Comparison of ENCODE assay signal across 8 mouse cellular contexts in the genomic region with DNA sequence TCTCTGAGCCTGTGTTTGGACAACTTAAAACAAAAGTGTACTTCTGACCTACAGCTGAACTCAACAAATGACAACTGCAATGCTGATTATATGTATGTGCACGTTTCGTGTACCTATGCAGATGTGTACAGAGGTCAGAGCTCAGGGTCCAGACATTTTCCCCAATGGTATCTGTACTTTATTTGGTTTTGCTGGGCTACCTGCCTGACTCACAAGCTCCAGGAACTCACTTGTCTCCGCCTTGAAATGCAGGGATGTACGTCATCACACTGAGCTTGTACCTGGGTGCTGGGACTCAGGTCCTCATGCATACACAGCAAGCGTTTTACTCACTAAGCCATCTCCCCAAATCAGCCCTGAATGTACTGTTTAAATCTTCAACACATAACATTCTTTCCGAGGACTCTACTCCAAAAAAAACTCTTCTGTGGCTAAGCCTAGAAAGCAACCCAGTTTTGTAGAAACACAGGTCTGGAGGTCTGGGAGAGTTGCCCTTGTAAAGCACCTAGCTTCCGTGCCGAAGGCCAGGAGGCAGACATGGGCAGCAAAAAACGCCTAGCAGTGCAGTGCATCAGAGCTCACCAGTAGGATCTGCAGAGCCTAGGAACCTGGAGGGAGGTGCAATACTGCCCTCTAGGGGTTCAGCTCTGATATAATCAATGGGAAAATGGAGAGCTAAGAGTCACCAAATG. TPM values are rescaled to one million over a fixed set of nuclear protein-coding genes. Genes with fewer than 3 reads are reported as not detected.
DNase-seq lines count a peak whose midpoint lies in the region; ATAC-seq and TF ChIP-seq lines count a peak whose summit lies in the region.

No protein-coding gene starts in this region.

- H3K27ac ChIP-seq in bone marrow, adult 2 months (ENCODE audit: control insufficient read depth, insufficient read depth, low read depth, low read length, poor library complexity) = no peak overlapping the region
- H3K27ac ChIP-seq in embryonic fibroblast, embryonic 13.5 days (ENCODE audit: insufficient read depth, low read length) = no peak overlapping the region
- H3K27ac ChIP-seq in hindbrain, embryonic 12.5 days = no peak overlapping the region
- H3K27ac ChIP-seq in lung, embryonic 15.5 days = no peak overlapping the region

- peaks cover 32% of the 10 kb centered on the region for H3K36me3 ChIP-seq in hindbrain, embryonic 12.5 days
- H3K36me3 ChIP-seq in lung, embryonic 15.5 days = peaks cover 49% of the 10 kb centered on the region

- H3K9ac ChIP-seq in hindbrain, embryonic 12.5 days = no peak overlapping the region
- H3K9ac ChIP-seq in lung, embryonic 15.5 days = no peak overlapping the region

- TF ChIP-seq CTCF in bone marrow, adult 2 months (IDR thresholded peaks at IDR 0.05; ENCODE audit: control insufficient read depth, insufficient read depth, low read length) = peak; percentile 61
- peak; percentile 45; the same call in 1 of the 2 replicates for TF ChIP-seq CTCF in embryonic fibroblast, embryonic 13.5 days (IDR thresholded peaks at IDR 0.05; ENCODE audit: borderline replicate concordance, insufficient read depth, low read length)

- ATAC-seq in hindbrain, embryonic 12.5 days (ENCODE audit: low FRiP score) = peak; percentile 65
- peak; percentile 43; the same call in 1 of the 2 replicates for ATAC-seq in lung, embryonic 15.5 days (ENCODE audit: borderline replicate concordance, extremely low read depth, low FRiP score, low TSS enrichment)

- no peak overlapping the region for H3K4me2 ChIP-seq in hindbrain, embryonic 12.5 days (replicated peaks)
- H3K4me2 ChIP-seq in lung, embryonic 15.5 days = no peak overlapping the region

- TF ChIP-seq POLR2A in bone marrow, adult 2 months (IDR thresholded peaks at IDR 0.05; ENCODE audit: borderline replicate concordance, control insufficient read depth, low read depth, low read length) = no peak
- TF ChIP-seq POLR2A in embryonic fibroblast, embryonic 13.5 days (IDR thresholded peaks at IDR 0.05; ENCODE audit: low read depth, low read length) = no peak

- WGBS in bone marrow, adult 2 months = 72% methylated on average over 9 of the region's 9 CpGs
- WGBS in hindbrain, embryonic 12.5 days = 71% methylated on average over 9 of the region's 9 CpGs
- WGBS in lung, embryonic 15.5 days = 70% methylated on average over 9 of the region's 9 CpGs

- no peaks in the 10 kb centered on the region for H3K9me3 ChIP-seq in hindbrain, embryonic 12.5 days (replicated peaks)
- no peaks in the 10 kb centered on the region for H3K9me3 ChIP-seq in lung, embryonic 15.5 days

- no peaks in the 10 kb centered on the region for H3K27me3 ChIP-seq in hindbrain, embryonic 12.5 days
- no peaks in the 10 kb centered on the region for H3K27me3 ChIP-seq in lung, embryonic 15.5 days

- no peaks in the 10 kb centered on the region for H3K4me1 ChIP-seq in bone marrow, adult 2 months (ENCODE audit: control insufficient read depth, insufficient read depth, low read length)
- no peaks in the 10 kb centered on the region for H3K4me1 ChIP-seq in embryonic fibroblast, embryonic 13.5 days (ENCODE audit: control insufficient read depth, insufficient read depth, low read length)
- H3K4me1 ChIP-seq in hindbrain, embryonic 12.5 days = no peaks in the 10 kb centered on the region
- H3K4me1 ChIP-seq in lung, embryonic 15.5 days = no peaks in the 10 kb centered on the region

- H3K4me3 ChIP-seq in bone marrow, adult 2 months (replicated peaks; ENCODE audit: control insufficient read depth, low read depth, low read length) = no peak overlapping the region
- no peak overlapping the region for H3K4me3 ChIP-seq in embryonic fibroblast, embryonic 13.5 days (ENCODE audit: insufficient read depth, low read length)
- no peak overlapping the region for H3K4me3 ChIP-seq in hindbrain, embryonic 12.5 days
- H3K4me3 ChIP-seq in lung, embryonic 15.5 days = no peak overlapping the region

- DNase-seq in ES-CJ7 (ENCODE audit: low read depth, low spot score) = peak; percentile 71
- peak; percentile 63 for DNase-seq in layer of hippocampus, adult 9-10 months (ENCODE audit: low spot score)
- DNase-seq in retina, adult 2 months (ENCODE audit: low read depth, low spot score) = peak; percentile 26
- DNase-seq in urinary bladder, postnatal 4 days (ENCODE audit: low spot score in 2 of 2) = peak; percentile 24 to 59

RNA-seq across cellular contexts. Expression of a gene that starts 54.4 kb away (rescaled TPM):
- polyA plus RNA-seq in bone marrow, adult 2 months (2011; ENCODE audit: insufficient read depth, insufficient read length, low replicate concordance, missing spikeins) = 10.3 and 13.3 TPM in 2 replicates
- polyA plus RNA-seq in embryonic fibroblast, embryonic 13.5 days (2011; ENCODE audit: insufficient read length, low read depth, missing spikeins) = 23.8 and 33.3 TPM in 2 replicates
- 24.2 and 30.4 TPM in 2 replicates for polyA plus RNA-seq in hindbrain, embryonic 12.5 days (2016; fragmentation: Nextera tagmentation; extraction: Ambion mirVana)
- 18.8 and 19.5 TPM in 2 replicates for polyA plus RNA-seq in lung, embryonic 15.5 days (2015; fragmentation: Nextera tagmentation; extraction: Ambion mirVana)
